In the genomic region with DNA sequence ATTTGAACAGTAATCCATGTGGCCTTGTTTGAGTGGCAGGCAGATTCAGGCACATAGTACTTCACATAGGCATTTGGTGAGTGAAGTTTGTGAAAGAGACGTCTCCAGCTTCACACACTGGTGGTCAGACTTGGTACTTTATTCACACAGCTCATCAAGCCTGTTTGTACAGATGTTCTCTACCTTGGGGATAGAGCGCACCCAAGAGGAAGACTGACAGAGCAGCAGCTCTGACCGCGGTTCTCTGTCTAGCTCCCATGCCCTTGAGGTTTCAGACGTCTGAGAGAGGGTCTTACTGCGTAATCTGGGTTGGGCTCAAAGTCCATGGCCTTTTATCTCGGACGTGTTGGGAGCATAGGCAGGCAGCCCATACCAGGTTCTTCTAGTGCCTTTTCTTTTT, we compare ENCODE assay signal across 13 mouse cellular contexts.
DNase-seq lines count a peak whose midpoint lies in the region; ATAC-seq and TF ChIP-seq lines count a peak whose summit lies in the region.
"Had no signal": no experiment of that assay in that cellular context is flagged by ENCODE, and none has a peak within 500 bp of the region (broad histone marks: within the 10 kb centered on the region; RNA-seq: fewer than 3 reads in every experiment).

No protein-coding gene starts in this region.

- peaks cover 51% of the 10 kb centered on the region for H3K36me3 ChIP-seq in liver, embryonic 13.5 days
- peaks cover 74% of the 10 kb centered on the region for H3K36me3 ChIP-seq in liver, embryonic 12.5 days
- H3K36me3 ChIP-seq in E14TG2a.4 (ENCODE audit: insufficient read depth, low read length): peaks cover 87% of the 10 kb centered on the region

- no peaks in the 10 kb centered on the region for H3K9me3 ChIP-seq in liver, embryonic 13.5 days (replicated peaks)
- H3K9me3 ChIP-seq in liver, embryonic 12.5 days (replicated peaks): no peaks in the 10 kb centered on the region
- no peaks in the 10 kb centered on the region for H3K9me3 ChIP-seq in E14TG2a.4 (ENCODE audit: low read length)
- H3K9me3 ChIP-seq: limb, embryonic 12.5 days; neural tube, embryonic 13.5 days had no signal

- peak; percentile 3; the same call in 1 of the 2 replicates for TF ChIP-seq CTCF in E14TG2a.4 (conservative IDR thresholded peaks at IDR 0.05; ENCODE audit: low read length)
- peak; percentile 10; the same call in 1 of the 2 replicates for TF ChIP-seq CTCF in bone marrow, adult 2 months (IDR thresholded peaks at IDR 0.05; ENCODE audit: control insufficient read depth, insufficient read depth, low read length)

- no peak for DNase-seq in liver, embryonic 13.5 days
- peak; percentile 9 for DNase-seq in retina, embryonic 14.5 days (ENCODE audit: low spot score)
- no peak for DNase-seq in adrenal gland, adult 2 months
- DNase-seq in left cerebral cortex, postnatal 25 days (ENCODE audit: low spot score in 2 of 2): no peak
- no peak for DNase-seq in adrenal gland, adult (ENCODE audit: inconsistent age in 2 of 2, low spot score in 1 of 2)
- DNase-seq: gastrocnemius, postnatal 14 days; kidney, postnatal 10 days; thymus, adult 2 months had no signal

- H3K4me3 ChIP-seq in liver, embryonic 13.5 days (replicated peaks): no peak overlapping the region
- no peak overlapping the region for H3K4me3 ChIP-seq in liver, embryonic 12.5 days
- no peak overlapping the region for H3K4me3 ChIP-seq in E14TG2a.4 (replicated peaks; ENCODE audit: low read length)
- H3K4me3 ChIP-seq in bone marrow, adult 2 months (replicated peaks; ENCODE audit: control insufficient read depth, low read depth, low read length): no peak overlapping the region
- H3K4me3 ChIP-seq: limb, embryonic 12.5 days; neural tube, embryonic 13.5 days had no signal

- ATAC-seq in liver, embryonic 13.5 days (ENCODE audit: low read depth): peak; percentile 20; the same call in 1 of the 2 replicates
- no peak for ATAC-seq in liver, embryonic 12.5 days

- H3K27me3 ChIP-seq in liver, embryonic 13.5 days: no peaks in the 10 kb centered on the region
- H3K27me3 ChIP-seq in liver, embryonic 12.5 days (replicated peaks): no peaks in the 10 kb centered on the region
- H3K27me3 ChIP-seq in E14TG2a.4 (ENCODE audit: insufficient read depth, low read length): no peaks in the 10 kb centered on the region
- H3K27me3 ChIP-seq: limb, embryonic 12.5 days; neural tube, embryonic 13.5 days had no signal

- WGBS in liver, embryonic 13.5 days (ENCODE audit: insufficient replicate concordance): 68% methylated on average over 8 of the region's 8 CpGs
- 66% methylated on average over 8 of the region's 8 CpGs for WGBS in liver, embryonic 12.5 days (ENCODE audit: insufficient replicate concordance)
- WGBS in bone marrow, adult 2 months: 76% methylated on average over 8 of the region's 8 CpGs

- peak overlapping the region; percentile 27; the same call in 1 of the 2 replicates for H3K27ac ChIP-seq in liver, embryonic 13.5 days
- no peak overlapping the region for H3K27ac ChIP-seq in liver, embryonic 12.5 days
- no peak overlapping the region for H3K27ac ChIP-seq in bone marrow, adult 2 months (ENCODE audit: control insufficient read depth, insufficient read depth, low read depth, low read length, poor library complexity)
- H3K27ac ChIP-seq: limb, embryonic 12.5 days; neural tube, embryonic 13.5 days had no signal

- H3K4me2 ChIP-seq in liver, embryonic 13.5 days: no peak overlapping the region
- H3K4me2 ChIP-seq in liver, embryonic 12.5 days: no peak overlapping the region
- H3K4me2 ChIP-seq: limb, embryonic 12.5 days; neural tube, embryonic 13.5 days had no signal

- no peak for TF ChIP-seq POLR2A in bone marrow, adult 2 months (IDR thresholded peaks at IDR 0.05; ENCODE audit: borderline replicate concordance, control insufficient read depth, low read depth, low read length)

- no peak overlapping the region for H3K9ac ChIP-seq in liver, embryonic 13.5 days
- no peak overlapping the region for H3K9ac ChIP-seq in liver, embryonic 12.5 days
- H3K9ac ChIP-seq: limb, embryonic 12.5 days; neural tube, embryonic 13.5 days had no signal

- H3K4me1 ChIP-seq in liver, embryonic 13.5 days (replicated peaks): peaks cover 5% of the 10 kb centered on the region; the same call in 1 of the 2 replicates
- peaks cover 3% of the 10 kb centered on the region; the same call in 1 of the 2 replicates for H3K4me1 ChIP-seq in liver, embryonic 12.5 days
- H3K4me1 ChIP-seq in E14TG2a.4 (replicated peaks; ENCODE audit: low read depth, low read length): peaks cover 10% of the 10 kb centered on the region
- H3K4me1 ChIP-seq in bone marrow, adult 2 months (ENCODE audit: control insufficient read depth, insufficient read depth, low read length): no peaks in the 10 kb centered on the region
- H3K4me1 ChIP-seq: limb, embryonic 12.5 days; neural tube, embryonic 13.5 days had no signal

- intact Hi-C loops in left cerebral cortex, postnatal 25 days (cut with DNase I): no loop called here
